Mouse (Mus musculus) ovary, postnatal 36 days (tissue): ENCODE results near the gene Ascl3.

Source experiments
- DNase-seq: peaks from one replicate; pipeline ENCODE4 v3.0.0; 2022; ENCODE audit warnings: low spot score, mixed read lengths

The Ascl3 gene

GRCm38 (mm10) chr7:109731626-109732025 lies at the start of gene Ascl3:
Gene Ascl3, minus strand, starts transcription at chr7:109731726.
- no peak for DNase-seq

- no peak for DNase-seq
Observed at GRCm38 (mm10) chr7:109781087-109781469, 49.6 kb upstream of the Ascl3 start.

GRCm38 (mm10) chr7:109772251-109772650 lies 40.7 kb upstream of the Ascl3 start:
- DNase-seq: no peak

GRCm38 (mm10) chr7:109768699-109769383 lies 37.3 kb upstream of the Ascl3 start:
- no peak for DNase-seq

GRCm38 (mm10) chr7:109767575-109768350 lies 36.2 kb upstream of the Ascl3 start:
- no peak for DNase-seq

GRCm38 (mm10) chr7:109764009-109764408 lies 32.5 kb upstream of the Ascl3 start:
- no peak for DNase-seq

- no peak for DNase-seq
Observed at GRCm38 (mm10) chr7:109756291-109756690, 24.8 kb upstream of the Ascl3 start.

GRCm38 (mm10) chr7:109754034-109754433 lies 22.5 kb upstream of the Ascl3 start:
- no peak for DNase-seq

GRCm38 (mm10) chr7:109752008-109752925 lies 20.7 kb upstream of the Ascl3 start, which contains the start of gene Tmem9b:
Gene Tmem9b, minus strand, starts transcription at chr7:109752875.
- DNase-seq: peak; percentile 81

GRCm38 (mm10) chr7:109751427-109752007 lies 20.0 kb upstream of the Ascl3 start:
- no peak for DNase-seq

GRCm38 (mm10) chr7:109747747-109748146 lies 16.2 kb upstream of the Ascl3 start:
- no peak for DNase-seq

- DNase-seq: no peak
Observed at GRCm38 (mm10) chr7:109741703-109742102, 10.2 kb upstream of the Ascl3 start.

- DNase-seq: no peak
Observed at GRCm38 (mm10) chr7:109741060-109741459, 9.5 kb upstream of the Ascl3 start.

- no peak for DNase-seq
Observed at GRCm38 (mm10) chr7:109739822-109740370, 8.4 kb upstream of the Ascl3 start.

- DNase-seq: no peak
Observed at GRCm38 (mm10) chr7:109734806-109735205, 3.3 kb upstream of the Ascl3 start.

GRCm38 (mm10) chr7:109723697-109724096 lies 7.8 kb downstream of the Ascl3 start, which contains the start of gene BC051019:
Gene BC051019, minus strand, starts transcription at chr7:109723850.
- no peak for DNase-seq

GRCm38 (mm10) chr7:109723114-109723513 lies 8.4 kb downstream of the Ascl3 start:
- DNase-seq: no peak

- DNase-seq: no peak
Observed at GRCm38 (mm10) chr7:109722618-109723017, 8.9 kb downstream of the Ascl3 start.

GRCm38 (mm10) chr7:109719286-109719685 lies 12.2 kb downstream of the Ascl3 start:
- DNase-seq: no peak

- DNase-seq: no peak
Observed at GRCm38 (mm10) chr7:109713434-109713982, 18.0 kb downstream of the Ascl3 start.

GRCm38 (mm10) chr7:109712198-109712597 lies 19.3 kb downstream of the Ascl3 start:
- DNase-seq: no peak
